Mouse (Mus musculus) hindbrain, embryonic 12.5 days (tissue): Measurements from ENCODE around the gene Sephs2. TPM values are rescaled to one million over a fixed set of nuclear protein-coding genes. Genes with fewer than 3 reads are reported as not detected.
A peak's percentile ranks its signal among the peaks of the same experiment; 100 is the strongest.

Source experiments
- ATAC-seq: fragments of 200-750 bp; cut with Nextera tagmentation; 2 replicates; pipeline ENCODE4 v1.8.0; 2017; ENCODE audit warnings: moderate TSS enrichment; ENCODE audit not compliant: low FRiP score
- H3K27ac ChIP-seq: fragments of 300-500 bp; sonication (generic); 2 replicates; pipeline ENCODE4 v1.5.1; 2016; ENCODE audit warnings: mild to moderate bottlenecking
- H3K27me3 ChIP-seq: fragments of 300-500 bp; sonication (generic); 2 replicates; pipeline ENCODE4 v1.6.1; 2016; ENCODE audit warnings: mild to moderate bottlenecking
- H3K36me3 ChIP-seq: fragments of 300-500 bp; sonication (generic); 2 replicates; pipeline ENCODE4 v1.6.1; 2016; ENCODE audit warnings: mild to moderate bottlenecking
- H3K4me1 ChIP-seq: fragments of 300-500 bp; sonication (generic); 2 replicates; pipeline ENCODE4 v1.6.1; 2016
- H3K4me2 ChIP-seq: fragments of 300-500 bp; sonication (generic); replicated peaks from 2 replicates; pipeline ENCODE4 v1.6.1; 2016; ENCODE audit warnings: mild to moderate bottlenecking
- H3K4me3 ChIP-seq: fragments of 300-500 bp; sonication (generic); 2 replicates; pipeline ENCODE4 v1.5.1; 2016; ENCODE audit warnings: mild to moderate bottlenecking
- H3K9ac ChIP-seq: fragments of 300-500 bp; sonication (generic); 2 replicates; pipeline ENCODE4 v1.6.1; 2016; ENCODE audit warnings: mild to moderate bottlenecking, moderate library complexity
- H3K9me3 ChIP-seq: fragments of 300-500 bp; sonication (generic); replicated peaks from 2 replicates; pipeline ENCODE4 v1.6.1; 2016; ENCODE audit warnings: mild to moderate bottlenecking
- WGBS: fragments of 180-500 bp; shearing (Covaris S2); methylation state at CpG from one replicate; pipeline ENCODE4 v1.1.7; 2016; 5-methylcytosine and 5-hydroxymethylcytosine counted together
- polyA plus RNA-seq: library from polyadenylated mRNA; unstranded; fragments of >200 nt; fragmentation: Nextera tagmentation; extraction: Ambion mirVana; gene quantifications from 2 replicates; pipeline ENCODE4 v1.2.1, GENCODE M21; 2016

The Sephs2 gene
- polyA plus RNA-seq, 1 experiment from 2014 or later: 66.5 TPM

DNA sequence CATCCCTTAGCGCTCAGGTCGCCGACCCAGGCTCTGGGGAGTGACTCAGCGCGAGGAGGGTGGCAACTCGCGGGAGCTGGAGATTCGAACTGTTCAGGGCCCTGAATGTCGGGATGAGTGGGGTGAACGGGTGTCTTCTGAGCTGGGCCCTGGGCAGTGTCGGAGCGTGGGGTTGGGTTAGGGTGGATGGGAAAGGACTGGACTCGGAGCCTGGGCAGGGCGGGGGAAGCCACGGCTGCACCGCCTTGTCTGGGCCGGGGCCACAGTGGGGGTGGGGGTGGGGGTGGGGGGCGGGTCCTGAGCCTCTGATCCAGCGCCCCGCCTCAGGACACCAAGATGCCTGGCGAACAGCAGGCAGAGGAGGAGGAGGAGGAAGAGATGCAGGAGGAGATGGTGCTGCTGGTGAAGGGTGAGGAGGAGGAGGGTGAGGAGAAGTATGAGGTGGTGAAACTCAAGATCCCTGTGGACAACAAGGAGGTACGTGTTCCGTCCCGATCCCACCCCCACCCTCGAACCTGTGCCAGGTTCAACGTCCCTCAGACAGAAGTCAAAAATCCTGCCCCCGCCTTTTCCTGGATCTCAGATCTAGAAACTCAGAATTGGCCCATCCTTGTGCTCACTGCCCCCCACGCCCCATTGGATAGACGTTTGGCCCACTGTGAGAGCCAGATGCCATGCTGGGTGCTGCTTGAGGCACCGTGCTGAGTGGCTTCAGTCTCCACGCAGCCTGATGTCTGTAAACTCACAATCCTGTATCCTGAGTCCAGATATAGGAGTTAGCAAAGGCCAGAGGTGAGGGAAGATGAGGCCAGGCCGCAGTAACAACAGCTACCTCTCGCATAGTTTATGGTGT lies 29.0 kb downstream of the Sephs2 start:
- WGBS: 13% methylated on average over 32 of the region's 33 CpGs
- H3K36me3 ChIP-seq: peaks cover 18% of the 10 kb centered on the region; the same call in 1 of the 2 replicates
- peaks cover 25% of the 10 kb centered on the region for H3K4me1 ChIP-seq
- ATAC-seq: peak; percentile 78
- peak overlapping the region; percentile 84 for H3K27ac ChIP-seq
- no peaks in the 10 kb centered on the region for H3K27me3 ChIP-seq
- H3K9ac ChIP-seq: peak overlapping the region; percentile 91
- H3K9me3 ChIP-seq: no peaks in the 10 kb centered on the region
- peak overlapping the region; percentile 83 for H3K4me3 ChIP-seq
- H3K4me2 ChIP-seq: peak overlapping the region; percentile 88

DNA sequence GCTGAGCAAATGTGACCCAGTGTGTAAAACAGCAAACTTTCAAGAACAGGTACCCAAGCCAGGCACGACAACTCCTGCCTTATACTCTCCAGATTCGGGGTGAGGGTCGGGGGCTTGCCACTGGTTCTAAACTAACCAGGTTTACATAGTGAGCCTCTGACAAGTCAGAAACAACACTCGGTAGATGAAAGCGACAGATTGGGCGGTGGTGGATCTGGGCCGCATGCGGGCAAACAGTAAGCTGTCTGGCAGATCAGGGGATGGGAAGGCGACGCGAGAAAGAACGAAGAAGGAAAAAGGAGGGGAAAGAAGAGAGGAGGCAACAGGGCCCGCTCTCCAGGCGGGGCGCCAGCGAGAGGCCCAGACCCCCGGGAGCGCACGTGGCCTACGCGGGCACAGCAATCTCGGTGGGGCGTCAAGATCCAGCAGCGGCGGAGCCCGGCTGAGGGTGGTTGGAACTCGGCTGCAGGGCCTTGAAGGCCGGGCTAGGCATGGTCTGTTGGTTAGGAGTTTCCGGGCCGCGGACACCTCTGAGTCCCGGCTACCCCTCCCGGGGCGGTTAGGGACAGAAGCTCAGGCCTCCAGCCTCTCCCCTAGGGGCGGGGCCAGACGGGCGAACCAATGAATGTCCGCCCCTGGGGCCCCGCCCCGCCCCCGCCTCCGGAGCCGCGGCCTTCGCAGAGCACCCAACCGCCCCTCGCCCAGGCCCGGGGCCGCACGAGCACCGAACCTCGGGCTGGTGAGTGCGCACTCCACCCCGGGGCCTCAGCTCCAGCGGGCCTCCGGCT lies 29.8 kb downstream of the Sephs2 start, which contains the start of gene Zfp771:
Gene Zfp771, plus strand, starts transcription at position 405 of the 788 bp plus-strand sequence.
- Histone ChIP-seq H3K27ac (peak within 1 kb of the TSS; percentile 84), H3K4me2 (peak within 1 kb of the TSS; percentile 88), H3K9ac (peak within 1 kb of the TSS; percentile 91), H3K4me3 (peak within 1 kb of the TSS; percentile 83), H3K36me3 (peaks cover 12% of the 10 kb centered on the region), H3K9me3 (no peaks in the 10 kb centered on the region), H3K27me3 (no peaks in the 10 kb centered on the region), H3K4me1 (peaks cover 25% of the 10 kb centered on the region)
- peak; percentile 97 for ATAC-seq
- under 1% methylated on average over 50 of the region's 56 CpGs for WGBS

DNA sequence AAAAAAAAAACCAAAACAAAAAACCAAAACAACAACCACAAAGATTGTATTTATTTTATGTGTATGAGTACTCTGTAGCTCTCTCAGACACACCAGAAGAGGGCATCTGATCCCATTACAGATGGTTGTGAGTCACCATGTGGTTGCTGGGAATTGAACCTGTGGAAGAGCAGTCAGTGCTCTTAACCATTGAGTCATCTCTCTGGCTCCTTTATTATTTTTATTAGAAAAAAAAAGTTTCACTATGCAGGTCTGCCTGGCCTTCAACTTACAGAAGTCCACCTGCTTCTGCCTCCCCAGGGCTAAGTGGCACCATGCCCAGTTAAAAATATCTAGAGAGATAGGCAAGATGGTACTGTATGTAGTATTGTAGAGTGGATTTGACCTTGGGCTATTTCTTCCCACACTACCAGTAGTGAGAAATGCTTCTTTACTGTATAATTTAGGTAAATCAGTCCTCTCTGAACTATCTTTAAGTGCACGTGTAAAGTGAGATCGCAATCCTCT lies 30.4 kb downstream of the Sephs2 start:
- Histone ChIP-seq H3K9me3 (no peaks in the 10 kb centered on the region), H3K4me3 (peak overlapping the region; percentile 83), H3K27ac (peak overlapping the region; percentile 84), H3K36me3 (peaks cover 19% of the 10 kb centered on the region), H3K4me1 (peaks cover 25% of the 10 kb centered on the region), H3K9ac (peak overlapping the region; percentile 91; the same call in 1 of the 2 replicates), H3K27me3 (no peaks in the 10 kb centered on the region), H3K4me2 (peak overlapping the region; percentile 88)
- no peak for ATAC-seq
- WGBS: 49% methylated on average over 2 of the region's 2 CpGs

DNA sequence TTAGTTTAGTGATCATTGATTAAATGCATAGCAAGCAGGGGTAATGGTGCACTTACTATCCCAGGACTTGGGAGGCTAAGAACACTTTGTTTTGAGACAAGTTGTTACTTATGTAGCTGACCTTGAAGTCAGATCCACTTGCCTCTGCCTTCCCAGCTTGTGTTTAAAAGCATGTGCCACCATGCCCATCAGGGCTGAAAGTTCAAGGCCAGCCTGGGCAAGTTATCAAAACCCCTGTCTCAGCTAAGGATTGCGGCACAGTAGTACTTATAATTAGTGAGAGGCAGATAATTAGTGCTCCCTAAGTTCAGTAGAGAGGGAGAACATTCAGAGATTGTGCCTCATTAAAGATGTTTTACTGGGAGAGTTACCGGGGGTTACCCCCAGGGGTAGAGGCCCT lies 39.1 kb downstream of the Sephs2 start:
- Histone ChIP-seq H3K27me3 (no peaks in the 10 kb centered on the region), H3K36me3 (peaks cover 59% of the 10 kb centered on the region), H3K9ac (no peak overlapping the region), H3K27ac (no peak overlapping the region), H3K4me2 (peak overlapping the region; percentile 57), H3K4me3 (peak overlapping the region; percentile 86; the same call in 1 of the 2 replicates), H3K9me3 (no peaks in the 10 kb centered on the region), H3K4me1 (peaks cover 30% of the 10 kb centered on the region)
- no peak for ATAC-seq
- 91% methylated on average over 2 of the region's 2 CpGs for WGBS

DNA sequence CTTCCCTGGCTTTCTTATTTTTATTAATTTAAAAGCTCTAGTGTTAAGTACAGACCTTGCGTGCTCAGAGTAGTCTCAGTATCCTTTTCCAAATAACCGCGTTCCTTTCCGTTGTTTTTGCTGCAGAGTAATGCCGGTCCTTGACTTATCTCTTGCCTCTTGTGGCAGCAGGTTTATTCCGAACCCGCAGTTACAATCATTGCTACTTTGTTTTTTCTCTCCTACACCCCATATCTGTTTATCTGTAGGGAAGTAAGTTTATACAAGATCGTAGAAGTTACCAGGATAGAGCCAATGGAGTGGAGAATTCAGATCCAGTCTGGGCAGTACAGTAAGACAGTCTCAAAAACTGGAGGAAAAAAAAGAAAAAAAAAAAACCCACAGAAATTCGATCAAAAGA lies 40.1 kb downstream of the Sephs2 start:
- no peaks in the 10 kb centered on the region for H3K9me3 ChIP-seq
- peaks cover 31% of the 10 kb centered on the region for H3K4me1 ChIP-seq
- no peaks in the 10 kb centered on the region for H3K27me3 ChIP-seq
- H3K4me3 ChIP-seq: peak overlapping the region; percentile 86
- ATAC-seq: no peak
- H3K36me3 ChIP-seq: peaks cover 64% of the 10 kb centered on the region
- WGBS: 6% methylated on average over 9 of the region's 9 CpGs
- peak overlapping the region; percentile 57 for H3K4me2 ChIP-seq
- H3K27ac ChIP-seq: peak overlapping the region; percentile 98
- H3K9ac ChIP-seq: peak overlapping the region; percentile 94

DNA sequence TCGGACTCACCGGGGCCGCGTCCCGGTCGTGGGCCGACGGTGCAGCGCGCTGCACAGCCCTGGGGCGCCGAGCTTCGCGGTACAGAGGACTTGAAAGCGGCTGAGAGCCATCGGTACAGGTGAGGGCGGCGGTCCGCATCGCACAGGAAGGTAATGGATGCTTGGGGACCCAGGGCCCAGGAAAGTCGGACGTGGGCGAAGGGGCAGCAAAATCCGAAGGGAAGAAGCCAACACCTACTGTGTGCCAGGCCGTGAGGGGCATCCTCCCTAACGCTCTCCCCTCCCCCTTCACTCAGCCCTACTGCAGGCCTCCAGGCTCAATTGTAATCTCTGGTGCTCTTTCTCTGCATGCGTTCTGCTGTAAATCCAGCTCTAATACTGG lies 40.5 kb downstream of the Sephs2 start:
- Histone ChIP-seq H3K4me1 (peaks cover 31% of the 10 kb centered on the region), H3K27me3 (no peaks in the 10 kb centered on the region)

DNA sequence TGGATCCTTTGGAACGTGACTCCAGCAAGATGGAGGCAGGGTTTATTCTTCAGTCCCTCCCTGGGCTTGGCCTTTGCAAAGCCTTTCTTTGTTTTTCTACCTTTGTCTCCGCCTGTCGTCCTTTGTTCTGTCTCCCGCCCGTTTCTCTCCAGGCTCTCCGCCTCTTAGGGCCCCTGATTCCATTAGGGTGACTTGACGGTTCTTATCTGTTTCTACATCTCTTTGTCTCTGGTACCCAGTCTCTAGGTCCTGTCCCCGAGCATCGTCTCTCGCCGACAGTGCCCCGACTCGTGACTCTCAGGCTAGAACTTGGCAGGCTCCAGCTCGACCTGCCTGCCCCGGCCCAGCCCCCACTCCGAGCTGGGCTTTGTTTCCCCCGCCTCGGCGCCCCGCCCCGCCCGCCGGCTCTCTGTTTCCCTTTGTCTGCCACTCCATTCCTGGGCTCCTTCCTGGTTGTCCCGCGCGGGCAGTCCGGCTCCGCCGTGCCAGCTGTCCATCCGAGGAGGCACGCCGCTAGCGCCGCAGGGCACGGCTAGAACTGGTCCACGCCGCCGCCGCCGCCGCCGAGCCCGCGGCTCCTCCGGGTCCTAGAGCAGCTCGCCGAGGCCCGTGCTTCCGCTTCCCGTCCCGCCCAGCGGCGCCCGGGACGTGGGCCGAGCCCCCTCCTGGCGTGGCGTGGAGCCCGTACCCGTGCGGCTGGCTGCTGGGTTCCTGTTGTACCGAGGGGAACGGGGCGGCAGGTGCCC lies 41.1 kb downstream of the Sephs2 start, which contains the start of the genes Zfp553 and Sept1:
Gene Zfp553, plus strand, starts transcription at position 440 of the 746 bp plus-strand sequence.
Gene Sept1, minus strand, starts transcription at position 509 of the 746 bp plus-strand sequence.
- WGBS: under 1% methylated on average over 64 of the region's 64 CpGs
- H3K4me3 ChIP-seq: peak within 1 kb of the TSS; percentile 86
- ATAC-seq: peak; percentile 91
- H3K9ac ChIP-seq: peak within 1 kb of the TSS; percentile 94
- peak within 1 kb of the TSS; percentile 98 for H3K27ac ChIP-seq
- H3K27me3 ChIP-seq: no peaks in the 10 kb centered on the region
- peaks cover 55% of the 10 kb centered on the region for H3K36me3 ChIP-seq
- H3K9me3 ChIP-seq: no peaks in the 10 kb centered on the region
- H3K4me1 ChIP-seq: peaks cover 31% of the 10 kb centered on the region
- peak within 1 kb of the TSS; percentile 57 for H3K4me2 ChIP-seq

More for the DNA sequence above, 40.5 kb downstream of the Sephs2 start:
- peak overlapping the region; percentile 98 for H3K27ac ChIP-seq
- peaks cover 60% of the 10 kb centered on the region for H3K36me3 ChIP-seq
- no peaks in the 10 kb centered on the region for H3K9me3 ChIP-seq
- WGBS: under 1% methylated on average over 27 of the region's 27 CpGs
- peak; percentile 63 for ATAC-seq
- peak overlapping the region; percentile 86 for H3K4me3 ChIP-seq
- peak overlapping the region; percentile 57 for H3K4me2 ChIP-seq
- H3K9ac ChIP-seq: peak overlapping the region; percentile 94

DNA sequence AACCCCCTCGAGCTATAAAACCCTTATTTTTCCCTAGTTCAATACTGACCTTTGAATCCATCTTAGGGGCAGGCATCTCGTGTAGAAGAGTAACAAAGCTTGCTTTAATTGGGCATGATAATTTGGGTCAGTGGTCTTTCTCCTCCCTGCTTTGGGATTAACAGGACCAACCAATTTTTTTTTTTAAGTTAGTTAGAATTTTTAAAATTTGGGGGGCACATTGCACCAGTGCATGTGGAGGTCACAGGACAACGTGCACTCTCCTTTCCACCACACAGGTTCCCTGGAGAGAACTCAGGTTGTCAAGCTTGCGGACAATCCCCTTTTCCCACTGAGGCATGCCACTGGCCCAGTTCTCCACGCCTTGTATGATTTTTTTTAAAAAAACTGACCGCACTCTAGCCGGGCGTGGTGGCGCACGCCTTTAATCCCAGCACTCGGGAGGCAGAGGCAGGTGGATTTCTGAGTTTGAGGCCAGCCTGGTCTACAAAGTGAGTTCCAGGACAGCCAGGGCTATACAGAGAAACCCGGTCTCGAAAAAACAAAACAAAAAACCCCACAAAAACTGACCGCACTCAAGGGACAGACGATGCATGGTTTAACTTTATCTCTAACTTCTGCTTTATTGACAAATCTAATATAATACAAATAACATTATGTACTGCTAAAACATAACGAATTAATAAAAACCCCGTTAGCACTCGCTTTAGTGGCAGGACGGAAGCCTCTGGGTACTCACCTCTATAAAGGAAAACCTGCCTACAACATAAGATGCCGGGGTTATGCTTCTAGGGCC lies 41.8 kb downstream of the Sephs2 start:
- peaks cover 31% of the 10 kb centered on the region for H3K4me1 ChIP-seq
- peak overlapping the region; percentile 57 for H3K4me2 ChIP-seq
- peak overlapping the region; percentile 98 for H3K27ac ChIP-seq
- peaks cover 47% of the 10 kb centered on the region for H3K36me3 ChIP-seq
- H3K9ac ChIP-seq: peak overlapping the region; percentile 94
- no peaks in the 10 kb centered on the region for H3K27me3 ChIP-seq
- H3K9me3 ChIP-seq: no peaks in the 10 kb centered on the region
- no peak for ATAC-seq
- WGBS: 6% methylated on average over 20 of the region's 20 CpGs
- peak overlapping the region; percentile 86 for H3K4me3 ChIP-seq

DNA sequence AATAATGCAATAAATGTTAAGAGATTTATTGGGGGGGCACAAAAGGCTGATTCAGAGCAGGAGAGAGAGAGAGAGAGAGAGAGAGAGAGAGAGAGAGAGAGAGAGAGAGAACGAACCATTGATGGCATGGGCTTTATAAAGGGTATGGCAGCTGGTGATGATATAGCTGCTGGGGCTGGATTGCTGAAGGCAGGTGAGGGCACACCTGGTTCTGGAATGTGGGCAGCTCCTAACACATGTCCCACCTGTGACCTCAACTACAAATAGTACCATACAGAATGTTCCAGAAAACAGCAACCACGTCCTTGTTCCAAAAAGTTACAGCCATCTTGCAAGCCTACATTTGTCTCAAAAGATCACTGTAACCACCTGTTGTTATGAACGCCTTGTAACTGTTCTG lies 42.5 kb downstream of the Sephs2 start:
- WGBS: 77% methylated on average over 3 of the region's 3 CpGs
- Histone ChIP-seq H3K4me3 (peak overlapping the region; percentile 86), H3K9me3 (no peaks in the 10 kb centered on the region), H3K27me3 (no peaks in the 10 kb centered on the region), H3K27ac (no peak overlapping the region; the same call in 1 of the 2 replicates), H3K4me1 (peaks cover 31% of the 10 kb centered on the region), H3K36me3 (peaks cover 40% of the 10 kb centered on the region), H3K4me2 (peak overlapping the region; percentile 57), H3K9ac (peak overlapping the region; percentile 94)
- ATAC-seq: no peak

DNA sequence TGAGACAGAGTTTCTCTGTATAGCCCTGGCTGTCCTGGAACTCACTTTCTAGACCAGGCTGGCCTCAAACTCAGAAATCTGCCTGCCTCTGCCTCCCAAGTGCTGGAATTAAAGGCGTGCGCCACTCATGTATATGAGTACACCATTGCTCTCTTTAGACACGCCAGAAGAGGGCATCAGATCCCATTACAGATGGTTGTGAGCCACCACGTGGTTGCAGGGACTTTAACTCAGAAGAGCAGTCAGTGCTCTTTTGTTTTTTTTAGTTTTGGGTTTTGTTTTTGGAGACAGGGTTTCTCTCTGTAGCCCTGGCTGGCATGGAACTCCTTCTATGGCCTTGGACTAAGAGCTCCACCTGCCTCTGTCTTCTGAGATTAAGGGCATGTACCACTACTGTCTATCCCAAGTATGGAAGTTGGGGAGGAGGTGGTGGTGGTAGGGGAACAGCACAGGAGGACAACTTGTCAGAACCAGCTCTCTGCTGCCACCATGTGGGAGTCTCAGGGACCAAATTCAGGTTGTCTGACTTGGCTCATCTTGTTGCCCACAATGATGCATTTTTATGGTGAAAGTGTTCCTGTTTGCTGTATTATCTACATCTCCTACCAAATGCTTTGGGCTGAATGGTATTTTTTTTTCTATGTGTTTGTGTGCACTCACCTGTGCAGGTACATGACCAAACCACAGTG lies 45.1 kb downstream of the Sephs2 start:
- peaks cover 20% of the 10 kb centered on the region for H3K4me1 ChIP-seq
- H3K36me3 ChIP-seq: peaks cover 25% of the 10 kb centered on the region
- H3K27ac ChIP-seq: no peak overlapping the region
- no peak for ATAC-seq
- no peak overlapping the region for H3K9ac ChIP-seq
- no peaks in the 10 kb centered on the region for H3K9me3 ChIP-seq
- 69% methylated on average over 4 of the region's 4 CpGs for WGBS
- H3K27me3 ChIP-seq: no peaks in the 10 kb centered on the region
- no peak overlapping the region for H3K4me3 ChIP-seq
- H3K4me2 ChIP-seq: no peak overlapping the region
